Mouse (Mus musculus): Measurements from ENCODE around the gene Spint1.

The Spint1 gene

DNA sequence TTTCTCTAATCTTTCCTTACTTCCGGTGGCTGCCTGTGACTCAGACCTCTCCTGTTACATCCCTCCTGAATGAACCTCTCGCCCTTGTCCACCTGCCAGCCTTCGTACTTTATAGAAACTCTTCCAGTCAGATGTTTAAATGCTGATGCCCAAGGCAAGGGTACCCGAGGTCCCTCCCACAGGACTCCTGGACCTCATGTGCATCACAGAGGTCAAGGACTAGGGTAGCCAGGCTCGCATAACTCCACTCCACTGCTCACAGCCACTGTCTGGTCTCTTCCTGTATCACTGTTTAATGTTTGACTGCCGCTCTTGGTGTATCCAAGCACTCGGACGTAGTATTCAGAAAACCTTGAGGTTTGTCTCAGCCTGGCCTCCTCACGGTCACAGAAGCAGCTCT, 5.4 kb downstream of the Spint1 start:
- in situ Hi-C loops (cut with MboI, MseI) = no loop called here

DNA sequence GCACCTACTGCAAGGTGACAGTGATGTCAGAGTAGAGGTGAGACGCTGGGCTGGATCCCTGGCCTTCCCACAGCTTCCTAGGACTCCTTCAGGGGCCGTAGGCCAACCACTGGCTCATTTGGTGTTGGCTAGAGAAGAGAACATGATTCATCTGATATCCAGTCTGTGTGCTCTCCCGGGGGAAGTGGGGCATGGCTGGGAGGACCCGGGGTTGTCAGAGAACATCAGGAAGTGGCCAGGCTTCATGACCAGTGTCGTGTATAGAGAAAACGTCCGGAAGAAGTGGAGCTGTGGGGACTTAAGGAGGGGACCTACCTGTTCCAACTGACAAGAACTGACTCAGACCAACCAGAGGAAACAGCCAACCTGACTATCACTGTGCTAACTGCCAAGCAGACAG, 8.1 kb downstream of the Spint1 start:
- in situ Hi-C loops (cut with MboI, MseI) = loop anchor here (5.0 kb wide), 1 partner anchor 42 kb away; the partner anchor contains the start of gene Vps18

- in situ Hi-C loops (cut with MboI, MseI) = loop anchor here (5.0 kb wide), 1 partner anchor 39 kb away; the partner anchor contains the start of gene Vps18
Measured at GRCm38 (mm10) chr2:119247904-119248303, 10.7 kb downstream of the Spint1 start.

- in situ Hi-C loops (cut with MboI, MseI) = loop anchor here (5.0 kb wide), 1 partner anchor 38 kb away; the partner anchor contains the start of gene Vps18
Measured at GRCm38 (mm10) chr2:119249592-119250061, 12.5 kb downstream of the Spint1 start.

- in situ Hi-C loops (cut with MboI, MseI) = no loop called here
Measured at GRCm38 (mm10) chr2:119250377-119250776, 13.2 kb downstream of the Spint1 start.

DNA sequence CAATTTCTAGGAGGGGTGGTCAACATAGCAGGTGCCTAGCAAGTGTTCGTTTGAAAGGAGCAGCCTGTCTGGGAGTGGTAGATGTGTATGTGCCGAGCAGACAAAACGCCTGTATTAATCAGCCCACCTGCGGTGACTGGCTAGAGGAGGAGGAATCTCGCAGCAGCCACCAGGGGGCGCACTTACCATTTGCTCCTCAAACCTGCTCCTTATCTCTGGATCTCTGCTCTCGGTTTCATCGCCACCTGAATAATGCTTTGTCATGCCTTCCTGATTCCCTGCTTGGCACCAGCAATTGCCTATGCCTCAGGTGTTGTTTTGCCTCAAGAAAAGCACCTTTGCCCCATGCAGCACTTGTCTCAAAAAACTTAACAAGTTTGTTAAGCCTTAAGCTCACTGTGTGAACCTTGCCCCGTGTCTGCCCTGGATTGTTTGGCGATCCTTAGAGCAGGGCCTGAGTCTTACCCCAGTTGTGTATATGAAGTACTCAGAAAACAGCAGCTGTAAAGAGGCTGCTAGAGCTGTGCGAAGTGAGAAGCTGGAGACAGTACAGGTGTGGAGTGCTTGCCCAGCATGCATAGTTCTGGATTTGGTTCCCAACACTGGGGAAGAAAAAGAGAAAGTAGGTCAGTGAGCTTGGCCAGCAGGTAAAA, 13.8 kb downstream of the Spint1 start:
- in situ Hi-C loops (cut with MboI, MseI) = no loop called here

DNA sequence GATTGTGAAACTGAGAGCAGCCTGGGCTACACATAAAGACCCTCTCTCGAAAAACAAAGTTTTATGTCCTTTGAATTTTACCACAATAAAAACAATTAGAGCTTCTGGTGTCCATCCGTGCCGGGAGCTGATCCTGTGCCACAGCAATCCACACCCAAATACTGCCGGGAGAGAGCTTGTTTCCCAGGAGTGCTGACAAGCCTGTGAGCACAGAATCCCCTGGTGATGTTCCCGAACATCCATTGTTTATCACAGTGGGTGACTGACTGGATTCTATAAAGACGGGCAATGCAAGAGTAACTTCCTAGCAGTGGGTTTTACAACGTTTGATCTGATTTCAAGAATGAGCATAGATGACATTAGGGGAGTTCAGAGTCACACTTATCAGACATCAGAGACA, 17.8 kb downstream of the Spint1 start:
- in situ Hi-C loops (cut with MboI, MseI) = no loop called here

DNA sequence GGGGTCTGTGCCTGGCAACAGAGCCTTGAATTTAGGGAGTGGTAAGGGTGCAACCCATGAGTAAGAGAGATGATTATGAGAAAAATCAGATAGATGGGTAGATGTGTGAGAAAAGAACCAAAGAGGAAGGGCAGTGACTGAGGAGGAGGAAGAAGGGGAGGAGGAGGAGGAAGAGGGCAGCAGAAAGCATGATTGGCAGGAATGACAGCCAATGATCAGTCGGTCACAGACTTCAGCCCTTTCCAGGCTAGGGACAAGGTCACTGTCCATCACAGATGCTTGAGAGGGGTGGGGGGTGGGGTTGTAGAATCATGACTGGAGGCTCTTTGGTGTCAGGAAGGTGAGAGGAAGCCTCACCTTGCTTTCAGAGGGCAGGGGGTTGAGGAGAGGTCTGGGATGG, 23.4 kb downstream of the Spint1 start:
- in situ Hi-C loops (cut with MboI, MseI) = no loop called here

GRCm38 (mm10) chr2:119261326-119261725, 24.2 kb downstream of the Spint1 start:
- in situ Hi-C loops (cut with MboI, MseI) = no loop called here

- in situ Hi-C loops (cut with MboI, MseI) = no loop called here
Measured at GRCm38 (mm10) chr2:119262978-119263377, 25.8 kb downstream of the Spint1 start.

GRCm38 (mm10) chr2:119263813-119264212, 26.7 kb downstream of the Spint1 start:
- in situ Hi-C loops (cut with MboI, MseI) = no loop called here

GRCm38 (mm10) chr2:119270286-119270642, 33.1 kb downstream of the Spint1 start:
- in situ Hi-C loops (cut with MboI, MseI) = no loop called here

- in situ Hi-C loops (cut with MboI, MseI) = no loop called here
Measured at GRCm38 (mm10) chr2:119270643-119271331, 33.6 kb downstream of the Spint1 start, which contains the start of gene Rhov. Gene Rhov, minus strand, starts transcription at chr2:119271272.

GRCm38 (mm10) chr2:119274126-119274525, 37.0 kb downstream of the Spint1 start:
- in situ Hi-C loops (cut with MboI, MseI) = no loop called here

- in situ Hi-C loops (cut with MboI, MseI) = no loop called here
Measured at GRCm38 (mm10) chr2:119276926-119277325, 39.8 kb downstream of the Spint1 start.

- in situ Hi-C loops (cut with MboI, MseI) = no loop called here
Measured at GRCm38 (mm10) chr2:119277810-119278209, 40.6 kb downstream of the Spint1 start.

DNA sequence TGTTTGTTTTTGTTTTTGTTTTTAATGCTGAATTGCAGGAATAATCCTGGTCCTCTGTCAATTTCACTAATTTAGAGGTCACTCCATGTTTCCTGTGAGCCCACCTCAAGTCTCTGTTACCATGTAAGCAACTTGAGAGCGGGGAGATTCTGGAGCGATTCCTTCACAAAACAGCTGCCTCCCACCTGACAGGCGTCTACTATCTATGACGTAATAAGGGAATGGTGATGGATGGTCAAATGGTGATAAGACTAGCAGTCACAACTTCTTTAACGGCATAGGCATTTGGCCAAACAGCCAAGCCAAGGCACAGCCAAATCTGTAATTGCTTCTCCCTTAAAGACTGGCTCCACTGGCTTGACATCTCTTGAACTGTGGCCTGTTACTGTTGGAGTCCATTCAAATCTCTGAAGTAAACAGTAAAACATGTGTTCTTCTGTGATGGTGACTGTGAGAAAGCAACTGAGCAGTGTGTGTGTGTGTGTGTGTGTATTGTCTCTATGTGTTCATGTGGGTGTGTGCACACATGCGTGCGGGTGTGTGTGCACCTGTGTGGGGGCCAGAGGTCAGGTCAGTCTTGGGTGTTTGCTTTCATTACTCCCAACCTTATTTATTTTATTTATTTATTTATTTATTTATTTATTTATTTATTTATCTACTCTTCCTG, 44.9 kb downstream of the Spint1 start:
- in situ Hi-C loops (cut with MboI, MseI) = no loop called here

GRCm38 (mm10) chr2:119287372-119287771, 50.2 kb downstream of the Spint1 start:
- in situ Hi-C loops (cut with MboI, MseI) = loop anchor here (5.0 kb wide), 1 partner anchor 40 kb away; no protein-coding TSS in a partner anchor

- in situ Hi-C loops (cut with MboI, MseI) = loop anchor here (5.0 kb wide), 1 partner anchor 41 kb away; no protein-coding TSS in a partner anchor
Measured at GRCm38 (mm10) chr2:119288270-119288882, 51.2 kb downstream of the Spint1 start, which contains the start of gene Vps18. Gene Vps18, plus strand, starts transcription at chr2:119288740.

GRCm38 (mm10) chr2:119289014-119289416, 51.9 kb downstream of the Spint1 start:
- in situ Hi-C loops (cut with MboI, MseI) = loop anchor here (5.0 kb wide), 1 partner anchor 42 kb away; no protein-coding TSS in a partner anchor

GRCm38 (mm10) chr2:119292281-119292680, 55.1 kb downstream of the Spint1 start:
- in situ Hi-C loops (cut with MboI, MseI) = no loop called here

- in situ Hi-C loops (cut with MboI, MseI) = no loop called here
Measured at GRCm38 (mm10) chr2:119292852-119293251, 55.7 kb downstream of the Spint1 start.

Measured in regulatory T cell (primary cell).